Mouse (Mus musculus) MEL (cell line): ENCODE measurements around the gene Nfe2l2. TPM values are rescaled to one million over a fixed set of nuclear protein-coding genes. Genes with fewer than 3 reads are reported as not detected.

Experiments
- DNase-seq: peaks from one replicate; pipeline ENCODE4 v3.0.0; 2011; ENCODE audit warnings: low read depth, low spot score
- H3K27ac ChIP-seq: 2 replicates; pipeline ENCODE4 v1.5.1; 2012; ENCODE audit warnings: low read depth, mild to moderate bottlenecking, control low read depth, low read length, moderate library complexity; ENCODE audit not compliant: control insufficient read depth
- H3K27me3 ChIP-seq, 2 experiments: fragments of 150-350 bp in 1 of 2; sonication (generic) in 1 of 2; 2 replicates each; pipeline ENCODE4 v1.6.1; 2012; ENCODE audit warnings: low read length in 2 of 2, mild to moderate bottlenecking in 2 of 2, improper control_type of control experiment in 1 of 2, moderate library complexity in 1 of 2; ENCODE audit not compliant: insufficient read depth in 2 of 2, control insufficient read depth in 1 of 2
- H3K36me3 ChIP-seq, 2 experiments: 2 replicates each; pipeline ENCODE4 v1.6.1; 2012 to 2014; ENCODE audit warnings: low read length in 2 of 2, improper control_type of control experiment in 1 of 2, inconsistent platforms in 1 of 2, mild to moderate bottlenecking in 1 of 2; ENCODE audit not compliant: insufficient read depth in 2 of 2, control insufficient read depth in 1 of 2
- H3K4me1 ChIP-seq, 2 experiments: fragments of 150-350 bp in 1 of 2; sonication (generic) in 1 of 2; 2 replicates each; pipeline ENCODE4 v1.6.1; 2012; ENCODE audit warnings: low read length in 2 of 2, improper control_type of control experiment in 1 of 2, mild to moderate bottlenecking in 1 of 2; ENCODE audit not compliant: insufficient read depth in 2 of 2, control insufficient read depth in 1 of 2
- H3K4me3 ChIP-seq, 2 experiments: fragments of 150-350 bp in 1 of 2; sonication (generic) in 1 of 2; 2 replicates each; pipeline ENCODE4 v1.5.1; 2012; ENCODE audit warnings: low read depth in 2 of 2, low read length in 2 of 2, mild to moderate bottlenecking in 2 of 2, moderate library complexity in 2 of 2, control low read depth in 1 of 2, improper control_type of control experiment in 1 of 2; ENCODE audit not compliant: control insufficient read depth in 1 of 2, insufficient read depth in 1 of 2
- H3K79me2 ChIP-seq: 2 replicates; pipeline ENCODE4 v1.6.1; 2012; ENCODE audit warnings: mild to moderate bottlenecking, low read length, moderate library complexity; ENCODE audit not compliant: control insufficient read depth, poor library complexity, insufficient read depth
- H3K9ac ChIP-seq: 2 replicates; pipeline ENCODE4 v1.6.1; 2012; ENCODE audit warnings: low read depth, mild to moderate bottlenecking, control low read depth, low read length, moderate library complexity; ENCODE audit not compliant: control insufficient read depth, poor library complexity, severe bottlenecking
- H3K9me3 ChIP-seq: fragments of 150-350 bp; sonication (generic); replicated peaks from 2 replicates; pipeline ENCODE4 v1.6.1; 2012; ENCODE audit warnings: mild to moderate bottlenecking, low read length, improper control_type of control experiment, moderate library complexity; ENCODE audit not compliant: insufficient read depth
- BHLHE40 ChIP-seq: IDR thresholded peaks from 2 replicates; pipeline ENCODE4 v1.6.1; 2012; ENCODE audit warnings: low read depth, mild to moderate bottlenecking, inconsistent platforms, low read length, improper control_type of control experiment, borderline replicate concordance
- CTCF ChIP-seq, 3 experiments: IDR thresholded peaks in 2 of 3; conservative IDR thresholded peaks in 1 of 3; 2 replicates each; pipeline ENCODE4 v1.5.1; 2011 to 2012; ENCODE audit warnings: low read length in 3 of 3, low read depth in 2 of 3, mild to moderate bottlenecking in 2 of 3, improper control_type of control experiment in 1 of 3, inconsistent platforms in 1 of 3, mixed read lengths in 1 of 3, moderate library complexity in 1 of 3; ENCODE audit not compliant: control insufficient read depth in 1 of 3, insufficient read depth in 1 of 3, poor library complexity in 1 of 3, severe bottlenecking in 1 of 3
- ELF1 ChIP-seq: IDR thresholded peaks from 2 replicates; pipeline ENCODE4 v1.6.1; 2014; ENCODE audit warnings: low read depth, mild to moderate bottlenecking, inconsistent platforms, low read length, improper control_type of control experiment, moderate library complexity
- EP300 ChIP-seq, 2 experiments: IDR thresholded peaks; 2 replicates each; pipeline ENCODE4 v1.6.1; 2011; ENCODE audit warnings: improper control_type of control experiment in 2 of 2, low read length in 2 of 2, low read depth in 1 of 2, mild to moderate bottlenecking in 1 of 2
- ETS1 ChIP-seq: IDR thresholded peaks from 2 replicates; pipeline ENCODE4 v1.6.1; 2012; ENCODE audit warnings: low read depth, mild to moderate bottlenecking, inconsistent platforms, low read length, improper control_type of control experiment, moderate library complexity
- GABPA ChIP-seq: IDR thresholded peaks from 2 replicates; pipeline ENCODE4 v1.6.1; 2012; ENCODE audit warnings: low read depth, mild to moderate bottlenecking, inconsistent platforms, low read length, improper control_type of control experiment, moderate library complexity
- GATA1 ChIP-seq: IDR thresholded peaks from 2 replicates; pipeline ENCODE4 v1.6.1; 2011; ENCODE audit warnings: low read depth, low read length, improper control_type of control experiment
- KAT2A ChIP-seq: conservative IDR thresholded peaks from 2 replicates; pipeline ENCODE4 v1.6.1; 2012; ENCODE audit warnings: low read depth, low read length, improper control_type of control experiment, inconsistent platforms
- MAFK ChIP-seq: IDR thresholded peaks from 2 replicates; pipeline ENCODE4 v1.6.1; 2011; ENCODE audit warnings: low read depth, mild to moderate bottlenecking, low read length, improper control_type of control experiment, borderline replicate concordance
- MAX ChIP-seq: IDR thresholded peaks from 2 replicates; pipeline ENCODE4 v1.6.1; 2011; ENCODE audit warnings: low read length, improper control_type of control experiment
- MAZ ChIP-seq: IDR thresholded peaks from 2 replicates; pipeline ENCODE4 v1.6.1; 2012; ENCODE audit warnings: low read depth, mild to moderate bottlenecking, inconsistent platforms, low read length, improper control_type of control experiment
- MYC ChIP-seq: IDR thresholded peaks from 2 replicates; pipeline ENCODE4 v1.6.1; 2011; ENCODE audit warnings: low read depth, mild to moderate bottlenecking, low read length, improper control_type of control experiment, moderate library complexity
- NELFE ChIP-seq: IDR thresholded peaks from 2 replicates; pipeline ENCODE4 v1.6.1; 2011; ENCODE audit warnings: low read depth, low read length, improper control_type of control experiment
- POLR2AphosphoS2 ChIP-seq: IDR thresholded peaks from 2 replicates; pipeline ENCODE4 v1.6.1; 2011; ENCODE audit warnings: low read length, improper control_type of control experiment
- POLR2AphosphoS5 ChIP-seq: IDR thresholded peaks from 2 replicates; pipeline ENCODE4 v1.6.1; 2012; ENCODE audit warnings: low read depth, borderline replicate concordance, mild to moderate bottlenecking, inconsistent platforms, low read length, moderate library complexity, mixed read lengths
- RCOR1 ChIP-seq: IDR thresholded peaks from 2 replicates; pipeline ENCODE4 v1.6.1; 2012; ENCODE audit warnings: low read depth, mild to moderate bottlenecking, inconsistent platforms, low read length, improper control_type of control experiment
- SIN3A ChIP-seq: IDR thresholded peaks from 2 replicates; pipeline ENCODE4 v1.6.1; 2012; ENCODE audit warnings: low read length, improper control_type of control experiment, inconsistent platforms
- SMC3 ChIP-seq: IDR thresholded peaks from 2 replicates; pipeline ENCODE4 v1.6.1; 2011; ENCODE audit warnings: low read depth, low read length, improper control_type of control experiment
- TAL1 ChIP-seq: IDR thresholded peaks from 2 replicates; pipeline ENCODE4 v1.6.1; 2012; ENCODE audit warnings: mild to moderate bottlenecking, inconsistent platforms, low read length, moderate library complexity, mixed read lengths
- TBP ChIP-seq: IDR thresholded peaks from 2 replicates; pipeline ENCODE4 v1.8.0; 2011; ENCODE audit warnings: low read depth, low read length, improper control_type of control experiment
- UBTF ChIP-seq: IDR thresholded peaks from 2 replicates; pipeline ENCODE4 v1.6.1; 2012; ENCODE audit warnings: low read depth, mild to moderate bottlenecking, inconsistent platforms, low read length, improper control_type of control experiment, moderate library complexity, borderline replicate concordance; ENCODE audit not compliant: insufficient read depth
- USF2 ChIP-seq, 2 experiments: IDR thresholded peaks; 2 replicates each; pipeline ENCODE4 v1.6.1; 2011 to 2012; ENCODE audit warnings: improper control_type of control experiment in 2 of 2, low read length in 2 of 2, borderline replicate concordance in 1 of 2, inconsistent platforms in 1 of 2, low read depth in 1 of 2, mild to moderate bottlenecking in 1 of 2; ENCODE audit not compliant: insufficient read depth in 1 of 2
- ZC3H11A ChIP-seq: IDR thresholded peaks from 2 replicates; pipeline ENCODE4 v1.6.1; 2012; ENCODE audit warnings: low read depth, mild to moderate bottlenecking, inconsistent platforms, low read length, improper control_type of control experiment
- ZKSCAN1 ChIP-seq: IDR thresholded peaks from 2 replicates; pipeline ENCODE4 v1.6.1; 2012; ENCODE audit warnings: low read depth, mild to moderate bottlenecking, inconsistent platforms, low read length, improper control_type of control experiment, moderate library complexity
- ZMIZ1 ChIP-seq: IDR thresholded peaks from 2 replicates; pipeline ENCODE4 v1.6.1; 2012; ENCODE audit warnings: low read depth, mild to moderate bottlenecking, inconsistent platforms, low read length, improper control_type of control experiment, moderate library complexity
- polyA plus RNA-seq, 2 experiments: library from polyadenylated mRNA; stranded (reverse) in 1 of 2; unstranded in 1 of 2; fragments of >175 nt in 1 of 2; fragments of >200 nt in 1 of 2; gene quantifications; 2 replicates each; pipeline versions ENCODE4 v1.2.1 to v1.2.4; 2012; ENCODE audit warnings: low replicate concordance in 2 of 2, low read depth in 1 of 2; ENCODE audit not compliant: insufficient read length in 2 of 2, insufficient read depth in 1 of 2, missing spikeins in 1 of 2
- total RNA-seq: library from RNA; depleted of rRNA; stranded (reverse); fragments of 300-350 nt; gene quantifications from 2 replicates; pipeline ENCODE4 v1.2.3, GENCODE M21; 2012

The Nfe2l2 gene
- total and polyA plus RNA-seq, 3 experiments: 42.1 to 59.1 TPM; not detected in 1

DNA sequence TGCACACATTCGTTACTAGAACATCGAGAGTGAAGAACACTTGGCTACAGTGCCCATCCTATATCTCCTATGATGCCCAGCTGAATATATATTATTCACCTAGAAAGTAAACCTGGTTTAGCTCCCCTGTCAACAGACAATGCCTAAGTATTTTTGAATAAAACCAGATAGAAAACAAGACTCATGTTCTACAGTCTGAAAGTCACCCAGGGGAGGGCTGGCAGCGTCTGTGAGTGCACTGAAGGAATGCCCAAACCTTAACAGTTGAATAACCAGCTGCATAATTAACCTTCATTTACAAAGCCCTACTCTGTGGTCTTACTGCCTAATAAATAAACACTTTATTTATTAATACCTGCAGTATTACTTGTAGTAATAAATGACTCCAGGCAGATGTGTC, 19.9 kb downstream of the Nfe2l2 start:
- no peak for TF ChIP-seq TAL1
- no peak for TF ChIP-seq SMC3
- no peak for TF ChIP-seq GABPA
- no peak for TF ChIP-seq USF2 (IDR thresholded peaks at IDR 0.05; ENCODE audit: borderline replicate concordance in 1 of 2, insufficient read depth in 1 of 2, low read depth in 1 of 2, low read length in 2 of 2)
- no peak for TF ChIP-seq ETS1
- TF ChIP-seq ZKSCAN1: no peak
- no peak for TF ChIP-seq MAFK
- no peak for TF ChIP-seq MYC
- no peak for TF ChIP-seq TBP
- TF ChIP-seq ZMIZ1: no peak
- no peak for TF ChIP-seq BHLHE40
- no peak for TF ChIP-seq KAT2A
- TF ChIP-seq POLR2AphosphoS5: no peak
- TF ChIP-seq SIN3A: no peak
- no peak for TF ChIP-seq ZC3H11A
- Histone ChIP-seq H3K36me3 (peaks cover 3 to 21% of the 10 kb centered on the region in 2 experiments; a peak in 3 of 4 replicates), H3K9ac (no peak overlapping the region), H3K79me2 (peaks cover 53% of the 10 kb centered on the region), H3K9me3 (no peaks in the 10 kb centered on the region), H3K27ac (no peak overlapping the region), H3K4me1 (peaks cover 8 to 15% of the 10 kb centered on the region in 2 experiments; a peak in 3 of 4 replicates), H3K27me3 (no peaks in the 10 kb centered on the region), H3K4me3 (no peak overlapping the region)
- no peak for DNase-seq

DNA sequence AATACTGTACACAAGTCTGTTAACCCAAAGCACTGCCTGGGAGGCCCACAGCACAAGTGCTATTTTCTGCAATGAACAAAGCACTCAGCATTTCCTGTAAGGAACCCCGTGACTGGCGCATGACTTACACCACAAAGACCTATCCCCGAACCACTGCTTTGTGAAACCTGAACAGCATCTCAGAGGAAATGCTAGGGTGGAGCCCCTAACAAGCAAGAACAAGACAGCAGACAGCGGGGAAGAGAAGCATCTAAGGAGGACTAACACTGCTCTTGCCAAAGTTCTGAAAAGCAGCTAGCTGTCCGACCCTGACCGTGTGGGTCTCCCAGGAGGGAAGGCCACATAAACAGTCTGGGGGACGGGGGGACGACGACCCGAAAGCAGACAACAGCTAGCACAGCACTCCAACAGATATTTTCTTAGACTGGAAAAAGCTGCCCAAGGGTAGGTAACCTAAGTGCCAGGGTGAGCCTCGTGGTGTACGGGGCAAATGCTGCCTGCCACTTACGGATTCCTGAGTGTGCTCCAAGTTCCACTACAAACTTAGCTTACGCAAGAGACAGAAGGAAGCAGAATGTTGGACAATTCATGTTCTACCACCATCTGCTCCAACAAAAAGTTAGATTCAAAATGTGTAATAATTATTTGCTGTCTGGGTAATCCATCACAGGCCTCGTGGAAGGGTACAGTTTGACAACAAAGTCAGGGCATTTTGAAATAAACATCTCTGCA, 21.3 kb downstream of the Nfe2l2 start:
- 0 out of 2 replicates have a peak overlapping the region, but pooled peaks have one; percentile 4 for H3K27ac ChIP-seq
- TF ChIP-seq ZKSCAN1 (no peak), NELFE (no peak), ELF1 (no peak), MAZ (no peak), BHLHE40 (no peak), GATA1 (no peak), USF2 (IDR thresholded peaks at IDR 0.05; ENCODE audit: borderline replicate concordance in 1 of 2, insufficient read depth in 1 of 2, low read depth in 1 of 2, low read length in 2 of 2) (no peak), POLR2AphosphoS2 (no peak), EP300 (IDR thresholded peaks at IDR 0.05; ENCODE audit: low read depth in 1 of 2, low read length in 2 of 2) (no peak), CTCF (IDR thresholded peaks at IDR 0.05 in 2 of 3, conservative IDR thresholded peaks at IDR 0.05 in 1 of 3; ENCODE audit: control insufficient read depth in 1 of 3, insufficient read depth in 1 of 3, low read depth in 2 of 3, low read length in 3 of 3, poor library complexity in 1 of 3, severe bottlenecking in 1 of 3) (no peak), RCOR1 (no peak), ZMIZ1 (no peak), SIN3A (no peak), MAX (no peak), UBTF (no peak)
- TF ChIP-seq, all 39 proteins: peak for 0
- H3K79me2 ChIP-seq: peaks cover 42% of the 10 kb centered on the region
- peaks cover 8% of the 10 kb centered on the region in 2 experiments; a peak in 3 of 4 replicates for H3K4me1 ChIP-seq
- no peak for DNase-seq
- no peaks in the 10 kb centered on the region for H3K9me3 ChIP-seq
- no peak overlapping the region for H3K4me3 ChIP-seq
- peaks cover 4 to 16% of the 10 kb centered on the region in 2 experiments for H3K36me3 ChIP-seq
- no peaks in the 10 kb centered on the region for H3K27me3 ChIP-seq
- H3K9ac ChIP-seq: no peak overlapping the region
